Mouse (Mus musculus): ENCODE results near the gene Pou2f1. TPM values are rescaled to one million over a fixed set of nuclear protein-coding genes. Genes with fewer than 3 reads are reported as not detected.

Gene Pou2f1
- polyA plus RNA-seq, 1 experiment from 2014 or later: 26.1 TPM

- H3K27me3 ChIP-seq (ENCODE audit: control insufficient read depth, insufficient read depth, low read length): no peaks in the 10 kb centered on the region
- 91% methylated on average over 5 of the region's 5 CpGs for WGBS
- H3K9ac ChIP-seq (ENCODE audit: low read depth, low read length): no peak overlapping the region
- H3K9me3 ChIP-seq (ENCODE audit: control insufficient read depth, low read length): no peaks in the 10 kb centered on the region
- ATAC-seq (ENCODE audit: low FRiP score): no peak
- no peaks in the 10 kb centered on the region for H3K36me3 ChIP-seq (ENCODE audit: control insufficient read depth, insufficient read depth, low read length)
- H3K27ac ChIP-seq (ENCODE audit: low read depth, low read length): no peak overlapping the region
- no peak overlapping the region for H3K4me3 ChIP-seq (ENCODE audit: low read depth, low read length)
- no peak overlapping the region for H3K4me2 ChIP-seq (replicated peaks; ENCODE audit: low read depth, low read length)
- DNase-seq (ENCODE audit: low spot score): no peak
- H3K4me1 ChIP-seq (replicated peaks; ENCODE audit: control insufficient read depth, insufficient read depth, low read length): no peaks in the 10 kb centered on the region
These were observed 6.3 kb upstream of the Pou2f1 start for GRCm38 (mm10) chr1:166008634-166009350.

GRCm38 (mm10) chr1:166007026-166007425 is 4.5 kb upstream of the Pou2f1 start:
- H3K4me1 ChIP-seq (replicated peaks; ENCODE audit: control insufficient read depth, insufficient read depth, low read length): no peaks in the 10 kb centered on the region
- H3K9me3 ChIP-seq (ENCODE audit: control insufficient read depth, low read length): no peaks in the 10 kb centered on the region
- no peak overlapping the region for H3K4me3 ChIP-seq (ENCODE audit: low read depth, low read length)
- H3K27ac ChIP-seq (ENCODE audit: low read depth, low read length): no peak overlapping the region
- no peaks in the 10 kb centered on the region for H3K27me3 ChIP-seq (ENCODE audit: control insufficient read depth, insufficient read depth, low read length)
- no peaks in the 10 kb centered on the region for H3K36me3 ChIP-seq (ENCODE audit: control insufficient read depth, insufficient read depth, low read length)
- WGBS: 72% methylated on average over 3 of the region's 3 CpGs
- ATAC-seq (ENCODE audit: low FRiP score) (no peak), DNase-seq (ENCODE audit: low spot score) (no peak)
- H3K9ac ChIP-seq (ENCODE audit: low read depth, low read length): no peak overlapping the region
- no peak overlapping the region for H3K4me2 ChIP-seq (replicated peaks; ENCODE audit: low read depth, low read length)

GRCm38 (mm10) chr1:166003181-166004022 is 924 bp upstream of the Pou2f1 start:
- H3K9ac ChIP-seq (ENCODE audit: low read depth, low read length): peak overlapping the region; percentile 48
- peak; percentile 91 for DNase-seq (ENCODE audit: low spot score)
- H3K27ac ChIP-seq (ENCODE audit: low read depth, low read length): peak overlapping the region; percentile 24; the same call in 1 of the 2 replicates
- no peaks in the 10 kb centered on the region; the same call in 1 of the 2 replicates for H3K4me1 ChIP-seq (replicated peaks; ENCODE audit: control insufficient read depth, insufficient read depth, low read length)
- H3K4me2 ChIP-seq (replicated peaks; ENCODE audit: low read depth, low read length): peak overlapping the region; percentile 57
- under 1% methylated on average over 60 of the region's 61 CpGs for WGBS
- H3K9me3 ChIP-seq (ENCODE audit: control insufficient read depth, low read length): no peaks in the 10 kb centered on the region
- ATAC-seq (ENCODE audit: low FRiP score): peak; percentile 84
- H3K27me3 ChIP-seq (ENCODE audit: control insufficient read depth, insufficient read depth, low read length): no peaks in the 10 kb centered on the region
- H3K4me3 ChIP-seq (ENCODE audit: low read depth, low read length): peak overlapping the region; percentile 99
- no peaks in the 10 kb centered on the region for H3K36me3 ChIP-seq (ENCODE audit: control insufficient read depth, insufficient read depth, low read length)

GRCm38 (mm10) chr1:166001904-166002489 is 481 bp downstream of the Pou2f1 start:
- DNase-seq (ENCODE audit: low spot score) (no peak), ATAC-seq (ENCODE audit: low FRiP score) (peak; percentile 65)
- H3K4me3 ChIP-seq (ENCODE audit: low read depth, low read length): peak overlapping the region; percentile 99
- WGBS: 0% methylated on average over 16 of the region's 70 CpGs
- peak overlapping the region; percentile 99 for H3K9ac ChIP-seq (ENCODE audit: low read depth, low read length)
- H3K4me1 ChIP-seq (replicated peaks; ENCODE audit: control insufficient read depth, insufficient read depth, low read length): no peaks in the 10 kb centered on the region; the same call in 1 of the 2 replicates
- H3K36me3 ChIP-seq (ENCODE audit: control insufficient read depth, insufficient read depth, low read length): no peaks in the 10 kb centered on the region
- H3K9me3 ChIP-seq (ENCODE audit: control insufficient read depth, low read length): no peaks in the 10 kb centered on the region
- peak overlapping the region; percentile 94 for H3K27ac ChIP-seq (ENCODE audit: low read depth, low read length)
- H3K4me2 ChIP-seq (replicated peaks; ENCODE audit: low read depth, low read length): peak overlapping the region; percentile 89
- H3K27me3 ChIP-seq (ENCODE audit: control insufficient read depth, insufficient read depth, low read length): no peaks in the 10 kb centered on the region

- 1% methylated on average over 41 of the region's 48 CpGs for WGBS
- H3K4me1 ChIP-seq (replicated peaks; ENCODE audit: control insufficient read depth, insufficient read depth, low read length): no peaks in the 10 kb centered on the region; the same call in 1 of the 2 replicates
- H3K36me3 ChIP-seq (ENCODE audit: control insufficient read depth, insufficient read depth, low read length): no peaks in the 10 kb centered on the region
- H3K27me3 ChIP-seq (ENCODE audit: control insufficient read depth, insufficient read depth, low read length): no peaks in the 10 kb centered on the region
- DNase-seq (ENCODE audit: low spot score): peak; percentile 58
- peak overlapping the region; percentile 89 for H3K4me2 ChIP-seq (replicated peaks; ENCODE audit: low read depth, low read length)
- ATAC-seq (ENCODE audit: low FRiP score): peak; percentile 15
- peak overlapping the region; percentile 99 for H3K9ac ChIP-seq (ENCODE audit: low read depth, low read length)
- peak overlapping the region; percentile 94 for H3K27ac ChIP-seq (ENCODE audit: low read depth, low read length)
- H3K4me3 ChIP-seq (ENCODE audit: low read depth, low read length): peak overlapping the region; percentile 99
- H3K9me3 ChIP-seq (ENCODE audit: control insufficient read depth, low read length): no peaks in the 10 kb centered on the region
These were observed 1.2 kb downstream of the Pou2f1 start for GRCm38 (mm10) chr1:166001121-166001903.

GRCm38 (mm10) chr1:166000601-166001120 is 1.8 kb downstream of the Pou2f1 start:
- H3K27me3 ChIP-seq (ENCODE audit: control insufficient read depth, insufficient read depth, low read length): no peaks in the 10 kb centered on the region
- ATAC-seq (ENCODE audit: low FRiP score): no peak
- WGBS: 6% methylated on average over 7 of the region's 7 CpGs
- peak; percentile 27 for DNase-seq (ENCODE audit: low spot score)
- no peaks in the 10 kb centered on the region; the same call in 1 of the 2 replicates for H3K4me1 ChIP-seq (replicated peaks; ENCODE audit: control insufficient read depth, insufficient read depth, low read length)
- H3K9ac ChIP-seq (ENCODE audit: low read depth, low read length): no peak overlapping the region
- peak overlapping the region; percentile 89 for H3K4me2 ChIP-seq (replicated peaks; ENCODE audit: low read depth, low read length)
- no peaks in the 10 kb centered on the region for H3K9me3 ChIP-seq (ENCODE audit: control insufficient read depth, low read length)
- peak overlapping the region; percentile 94; the same call in 1 of the 2 replicates for H3K27ac ChIP-seq (ENCODE audit: low read depth, low read length)
- H3K36me3 ChIP-seq (ENCODE audit: control insufficient read depth, insufficient read depth, low read length): no peaks in the 10 kb centered on the region
- H3K4me3 ChIP-seq (ENCODE audit: low read depth, low read length): peak overlapping the region; percentile 99

- H3K9me3 ChIP-seq (ENCODE audit: control insufficient read depth, low read length): no peaks in the 10 kb centered on the region
- no peak for ATAC-seq (ENCODE audit: low FRiP score)
- H3K4me2 ChIP-seq (replicated peaks; ENCODE audit: low read depth, low read length): no peak overlapping the region
- no peaks in the 10 kb centered on the region; the same call in 1 of the 2 replicates for H3K4me1 ChIP-seq (replicated peaks; ENCODE audit: control insufficient read depth, insufficient read depth, low read length)
- no peak overlapping the region for H3K27ac ChIP-seq (ENCODE audit: low read depth, low read length)
- 83% methylated on average over 1 of the region's 1 CpGs for WGBS
- DNase-seq (ENCODE audit: low spot score): no peak
- H3K9ac ChIP-seq (ENCODE audit: low read depth, low read length): no peak overlapping the region
- no peaks in the 10 kb centered on the region for H3K27me3 ChIP-seq (ENCODE audit: control insufficient read depth, insufficient read depth, low read length)
- H3K36me3 ChIP-seq (ENCODE audit: control insufficient read depth, insufficient read depth, low read length): no peaks in the 10 kb centered on the region
- H3K4me3 ChIP-seq (ENCODE audit: low read depth, low read length): no peak overlapping the region
These were observed 2.8 kb downstream of the Pou2f1 start for GRCm38 (mm10) chr1:165999709-166000108.

- Histone ChIP-seq H3K4me2 (replicated peaks; ENCODE audit: low read depth, low read length) (no peak overlapping the region), H3K27me3 (ENCODE audit: control insufficient read depth, insufficient read depth, low read length) (no peaks in the 10 kb centered on the region), H3K9me3 (ENCODE audit: control insufficient read depth, low read length) (no peaks in the 10 kb centered on the region), H3K4me1 (replicated peaks; ENCODE audit: control insufficient read depth, insufficient read depth, low read length) (no peaks in the 10 kb centered on the region; the same call in 1 of the 2 replicates), H3K4me3 (ENCODE audit: low read depth, low read length) (no peak overlapping the region), H3K27ac (ENCODE audit: low read depth, low read length) (no peak overlapping the region), H3K36me3 (ENCODE audit: control insufficient read depth, insufficient read depth, low read length) (no peaks in the 10 kb centered on the region), H3K9ac (ENCODE audit: low read depth, low read length) (no peak overlapping the region)
- DNase-seq (ENCODE audit: low spot score) (no peak), ATAC-seq (ENCODE audit: low FRiP score) (no peak)
- whole genome bisulfite sequencing: 94% methylated on average over 7 of the region's 7 CpGs
These were observed 6.8 kb downstream of the Pou2f1 start for GRCm38 (mm10) chr1:165995661-165996055.

Measured in hindbrain, embryonic 11.5 days (tissue).